Mouse (Mus musculus) lung, embryonic 14.5 days (tissue): Measurements from ENCODE around the gene 2010111I01Rik. TPM values are rescaled to one million over a fixed set of nuclear protein-coding genes. Genes with fewer than 3 reads are reported as not detected.
A peak's percentile ranks its signal among the peaks of the same experiment; 100 is the strongest.

Source experiments
- ATAC-seq: fragments of 200-750 bp; cut with Nextera tagmentation; 2 replicates; pipeline ENCODE4 v1.8.0; 2017; ENCODE audit warnings: mild to moderate bottlenecking, moderate TSS enrichment, moderate library complexity; ENCODE audit not compliant: insufficient read depth
- DNase-seq: peaks from one replicate; pipeline ENCODE4 v3.0.0-alpha.2; 2015
- H3K27ac ChIP-seq: fragments of 300-500 bp; sonication (generic); 2 replicates; pipeline ENCODE4 v1.5.1; 2014; ENCODE audit warnings: low read depth, mild to moderate bottlenecking, moderate library complexity
- H3K27me3 ChIP-seq: fragments of 300-500 bp; sonication (generic); 2 replicates; pipeline ENCODE4 v1.6.1; 2014; ENCODE audit warnings: low read length, control low read depth; ENCODE audit not compliant: insufficient read depth
- H3K36me3 ChIP-seq: fragments of 300-500 bp; sonication (generic); 2 replicates; pipeline ENCODE4 v1.6.1; 2014; ENCODE audit warnings: control low read depth; ENCODE audit not compliant: insufficient read depth
- H3K4me1 ChIP-seq: fragments of 300-500 bp; sonication (generic); 2 replicates; pipeline ENCODE4 v1.6.1; 2014; ENCODE audit warnings: antibody characterized with exemption, control low read depth; ENCODE audit not compliant: insufficient read depth
- H3K4me2 ChIP-seq: fragments of 300-500 bp; sonication (generic); 2 replicates; pipeline ENCODE4 v1.6.1; 2014; ENCODE audit warnings: mild to moderate bottlenecking
- H3K4me3 ChIP-seq: fragments of 300-500 bp; sonication (generic); 2 replicates; pipeline ENCODE4 v1.5.1; 2014; ENCODE audit warnings: low read depth, low read length
- H3K9ac ChIP-seq: fragments of 300-500 bp; sonication (generic); 2 replicates; pipeline ENCODE4 v1.6.1; 2014
- H3K9me3 ChIP-seq: fragments of 300-500 bp; sonication (generic); 2 replicates; pipeline ENCODE4 v1.6.1; 2016; ENCODE audit warnings: low read depth, low read length, control low read depth
- CTCF ChIP-seq: IDR thresholded peaks from 2 replicates; pipeline ENCODE4 v1.5.1; 2016; ENCODE audit warnings: antibody characterized with exemption, low read depth
- WGBS: fragments of 180-500 bp; shearing (Covaris S2); extraction: QIAGEN DNeasy Blood & Tissue Kit; methylation state at CpG from one replicate; pipeline ENCODE4 v1.1.7; 2014; 5-methylcytosine and 5-hydroxymethylcytosine counted together
- polyA plus RNA-seq: library from polyadenylated mRNA; unstranded; fragments of >200 nt; fragmentation: Nextera tagmentation; extraction: Ambion mirVana; gene quantifications from 2 replicates; pipeline ENCODE4 v1.2.1, GENCODE M21; 2014

2010111I01Rik gene
- polyA plus RNA-seq, 1 experiment from 2014 or later, result 156 TPM

- ATAC-seq (no peak), DNase-seq (no peak)
- WGBS, result 72% methylated on average over 2 of the region's 2 CpGs
- Histone ChIP-seq H3K4me2 (no peak overlapping the region), H3K4me1 (peaks cover 31% of the 10 kb centered on the region), H3K27ac (no peak overlapping the region), H3K9me3 (no peaks in the 10 kb centered on the region), H3K9ac (no peak overlapping the region), H3K27me3 (no peaks in the 10 kb centered on the region), H3K4me3 (no peak overlapping the region), H3K36me3 (no peaks in the 10 kb centered on the region)
- no peak for TF ChIP-seq CTCF
Measured at GRCm38 (mm10) chr13:63091246-63091645, 126.6 kb downstream of the 2010111I01Rik start.

- Histone ChIP-seq H3K36me3 (no peaks in the 10 kb centered on the region), H3K9ac (no peak overlapping the region), H3K4me2 (no peak overlapping the region), H3K27ac (no peak overlapping the region), H3K4me1 (peaks cover 34% of the 10 kb centered on the region), H3K4me3 (no peak overlapping the region), H3K9me3 (no peaks in the 10 kb centered on the region), H3K27me3 (no peaks in the 10 kb centered on the region)
- DNase-seq, result no peak
- TF ChIP-seq CTCF, result no peak
- 77% methylated on average over 2 of the region's 2 CpGs for WGBS
- ATAC-seq, result no peak
Measured at GRCm38 (mm10) chr13:63092299-63092698, 127.6 kb downstream of the 2010111I01Rik start.

GRCm38 (mm10) chr13:63092874-63093273 lies 128.2 kb downstream of the 2010111I01Rik start:
- no peak for ATAC-seq
- WGBS, result 67% methylated on average over 2 of the region's 2 CpGs
- DNase-seq, result no peak
- no peak overlapping the region for H3K4me3 ChIP-seq
- H3K4me1 ChIP-seq, result peaks cover 39% of the 10 kb centered on the region
- no peak overlapping the region for H3K4me2 ChIP-seq
- H3K9me3 ChIP-seq, result no peaks in the 10 kb centered on the region
- H3K9ac ChIP-seq, result no peak overlapping the region
- H3K36me3 ChIP-seq, result no peaks in the 10 kb centered on the region
- TF ChIP-seq CTCF, result no peak
- no peaks in the 10 kb centered on the region for H3K27me3 ChIP-seq
- no peak overlapping the region for H3K27ac ChIP-seq

- H3K9me3 ChIP-seq, result no peaks in the 10 kb centered on the region
- no peak overlapping the region for H3K4me2 ChIP-seq
- no peak overlapping the region for H3K4me3 ChIP-seq
- TF ChIP-seq CTCF, result no peak
- 64% methylated on average over 6 of the region's 6 CpGs for WGBS
- H3K4me1 ChIP-seq, result peaks cover 43% of the 10 kb centered on the region
- no peak for DNase-seq
- H3K9ac ChIP-seq, result no peak overlapping the region
- no peak for ATAC-seq
- no peaks in the 10 kb centered on the region for H3K36me3 ChIP-seq
- peak overlapping the region; percentile 75 for H3K27ac ChIP-seq
- H3K27me3 ChIP-seq, result no peaks in the 10 kb centered on the region
Measured at GRCm38 (mm10) chr13:63093636-63094035, 128.9 kb downstream of the 2010111I01Rik start.

GRCm38 (mm10) chr13:63094317-63095131 lies 129.8 kb downstream of the 2010111I01Rik start:
- Histone ChIP-seq H3K9ac (no peak overlapping the region), H3K4me3 (no peak overlapping the region), H3K4me2 (no peak overlapping the region), H3K27me3 (no peaks in the 10 kb centered on the region), H3K9me3 (no peaks in the 10 kb centered on the region), H3K27ac (peak overlapping the region; percentile 75), H3K36me3 (no peaks in the 10 kb centered on the region), H3K4me1 (peaks cover 35% of the 10 kb centered on the region)
- DNase-seq (peak; percentile 80), ATAC-seq (peak; percentile 58)
- TF ChIP-seq CTCF, result no peak
- WGBS, result 14% methylated on average over 8 of the region's 8 CpGs

- Histone ChIP-seq H3K4me3 (no peak overlapping the region), H3K9me3 (no peaks in the 10 kb centered on the region), H3K4me2 (0 out of 2 replicates have a peak overlapping the region, but pooled peaks have one; percentile 8), H3K36me3 (no peaks in the 10 kb centered on the region), H3K4me1 (peaks cover 29% of the 10 kb centered on the region), H3K27ac (peak overlapping the region; percentile 76), H3K9ac (no peak overlapping the region), H3K27me3 (no peaks in the 10 kb centered on the region)
- WGBS, result 25% methylated on average over 3 of the region's 3 CpGs
- no peak for TF ChIP-seq CTCF
- ATAC-seq (peak; percentile 90), DNase-seq (peak; percentile 94)
Measured at GRCm38 (mm10) chr13:63096764-63097163, 132.1 kb downstream of the 2010111I01Rik start.

GRCm38 (mm10) chr13:63097440-63097930 lies 132.8 kb downstream of the 2010111I01Rik start:
- Histone ChIP-seq H3K27me3 (no peaks in the 10 kb centered on the region), H3K4me3 (no peak overlapping the region), H3K9me3 (no peaks in the 10 kb centered on the region), H3K4me2 (peak overlapping the region; percentile 8; the same call in 1 of the 2 replicates), H3K9ac (no peak overlapping the region), H3K36me3 (no peaks in the 10 kb centered on the region), H3K4me1 (peaks cover 30% of the 10 kb centered on the region), H3K27ac (peak overlapping the region; percentile 76)
- no peak for ATAC-seq
- TF ChIP-seq CTCF, result no peak
- DNase-seq, result no peak
- 79% methylated on average over 8 of the region's 8 CpGs for WGBS
